Mouse (Mus musculus) MEL (cell line): ENCODE results near the gene Fam89a. TPM values are rescaled to one million over a fixed set of nuclear protein-coding genes. Genes with fewer than 3 reads are reported as not detected.

Experiments used
- DNase-seq: peaks from one replicate; pipeline ENCODE4 v3.0.0; 2011; ENCODE audit warnings: low read depth, low spot score
- H3K27ac ChIP-seq: 2 replicates; pipeline ENCODE4 v1.5.1; 2012; ENCODE audit warnings: low read depth, mild to moderate bottlenecking, control low read depth, low read length, moderate library complexity; ENCODE audit not compliant: control insufficient read depth
- H3K27me3 ChIP-seq, 2 experiments: fragments of 150-350 bp in 1 of 2; sonication (generic) in 1 of 2; 2 replicates each; pipeline ENCODE4 v1.6.1; 2012; ENCODE audit warnings: low read length in 2 of 2, mild to moderate bottlenecking in 2 of 2, improper control_type of control experiment in 1 of 2, moderate library complexity in 1 of 2; ENCODE audit not compliant: insufficient read depth in 2 of 2, control insufficient read depth in 1 of 2
- H3K36me3 ChIP-seq, 2 experiments: 2 replicates each; pipeline ENCODE4 v1.6.1; 2012 to 2014; ENCODE audit warnings: low read length in 2 of 2, improper control_type of control experiment in 1 of 2, inconsistent platforms in 1 of 2, mild to moderate bottlenecking in 1 of 2; ENCODE audit not compliant: insufficient read depth in 2 of 2, control insufficient read depth in 1 of 2
- H3K4me1 ChIP-seq, 2 experiments: fragments of 150-350 bp in 1 of 2; sonication (generic) in 1 of 2; 2 replicates each; pipeline ENCODE4 v1.6.1; 2012; ENCODE audit warnings: low read length in 2 of 2, improper control_type of control experiment in 1 of 2, mild to moderate bottlenecking in 1 of 2; ENCODE audit not compliant: insufficient read depth in 2 of 2, control insufficient read depth in 1 of 2
- H3K4me3 ChIP-seq, 2 experiments: fragments of 150-350 bp in 1 of 2; sonication (generic) in 1 of 2; 2 replicates each; pipeline ENCODE4 v1.5.1; 2012; ENCODE audit warnings: low read depth in 2 of 2, low read length in 2 of 2, mild to moderate bottlenecking in 2 of 2, moderate library complexity in 2 of 2, control low read depth in 1 of 2, improper control_type of control experiment in 1 of 2; ENCODE audit not compliant: control insufficient read depth in 1 of 2, insufficient read depth in 1 of 2
- H3K79me2 ChIP-seq: 2 replicates; pipeline ENCODE4 v1.6.1; 2012; ENCODE audit warnings: mild to moderate bottlenecking, low read length, moderate library complexity; ENCODE audit not compliant: control insufficient read depth, poor library complexity, insufficient read depth
- H3K9ac ChIP-seq: 2 replicates; pipeline ENCODE4 v1.6.1; 2012; ENCODE audit warnings: low read depth, mild to moderate bottlenecking, control low read depth, low read length, moderate library complexity; ENCODE audit not compliant: control insufficient read depth, poor library complexity, severe bottlenecking
- H3K9me3 ChIP-seq: fragments of 150-350 bp; sonication (generic); replicated peaks from 2 replicates; pipeline ENCODE4 v1.6.1; 2012; ENCODE audit warnings: mild to moderate bottlenecking, low read length, improper control_type of control experiment, moderate library complexity; ENCODE audit not compliant: insufficient read depth
- BHLHE40 ChIP-seq: IDR thresholded peaks from 2 replicates; pipeline ENCODE4 v1.6.1; 2012; ENCODE audit warnings: low read depth, mild to moderate bottlenecking, inconsistent platforms, low read length, improper control_type of control experiment, borderline replicate concordance
- CHD2 ChIP-seq: IDR thresholded peaks from 2 replicates; pipeline ENCODE4 v1.6.1; 2011; ENCODE audit warnings: low read length, improper control_type of control experiment
- CTCF ChIP-seq, 3 experiments: IDR thresholded peaks in 2 of 3; conservative IDR thresholded peaks in 1 of 3; 2 replicates each; pipeline ENCODE4 v1.5.1; 2011 to 2012; ENCODE audit warnings: low read length in 3 of 3, low read depth in 2 of 3, mild to moderate bottlenecking in 2 of 3, improper control_type of control experiment in 1 of 3, inconsistent platforms in 1 of 3, mixed read lengths in 1 of 3, moderate library complexity in 1 of 3; ENCODE audit not compliant: control insufficient read depth in 1 of 3, insufficient read depth in 1 of 3, poor library complexity in 1 of 3, severe bottlenecking in 1 of 3
- EP300 ChIP-seq, 2 experiments: IDR thresholded peaks; 2 replicates each; pipeline ENCODE4 v1.6.1; 2011; ENCODE audit warnings: improper control_type of control experiment in 2 of 2, low read length in 2 of 2, low read depth in 1 of 2, mild to moderate bottlenecking in 1 of 2
- ETS1 ChIP-seq: IDR thresholded peaks from 2 replicates; pipeline ENCODE4 v1.6.1; 2012; ENCODE audit warnings: low read depth, mild to moderate bottlenecking, inconsistent platforms, low read length, improper control_type of control experiment, moderate library complexity
- GABPA ChIP-seq: IDR thresholded peaks from 2 replicates; pipeline ENCODE4 v1.6.1; 2012; ENCODE audit warnings: low read depth, mild to moderate bottlenecking, inconsistent platforms, low read length, improper control_type of control experiment, moderate library complexity
- GATA1 ChIP-seq: IDR thresholded peaks from 2 replicates; pipeline ENCODE4 v1.6.1; 2011; ENCODE audit warnings: low read depth, low read length, improper control_type of control experiment
- JUND ChIP-seq: IDR thresholded peaks from 2 replicates; pipeline ENCODE4 v1.6.1; 2011; ENCODE audit warnings: low read depth, mild to moderate bottlenecking, improper control_type of control experiment, low read length
- KAT2A ChIP-seq: conservative IDR thresholded peaks from 2 replicates; pipeline ENCODE4 v1.6.1; 2012; ENCODE audit warnings: low read depth, low read length, improper control_type of control experiment, inconsistent platforms
- MAX ChIP-seq: IDR thresholded peaks from 2 replicates; pipeline ENCODE4 v1.6.1; 2011; ENCODE audit warnings: low read length, improper control_type of control experiment
- NELFE ChIP-seq: IDR thresholded peaks from 2 replicates; pipeline ENCODE4 v1.6.1; 2011; ENCODE audit warnings: low read depth, low read length, improper control_type of control experiment
- POLR2A ChIP-seq, 2 experiments: IDR thresholded peaks; 2 replicates each; pipeline ENCODE4 v1.6.1; 2011 to 2012; ENCODE audit warnings: low read length in 2 of 2, mild to moderate bottlenecking in 2 of 2, control low read depth in 1 of 2, improper control_type of control experiment in 1 of 2, low read depth in 1 of 2, moderate library complexity in 1 of 2; ENCODE audit not compliant: control insufficient read depth in 1 of 2, insufficient read depth in 1 of 2, poor library complexity in 1 of 2
- POLR2AphosphoS2 ChIP-seq: IDR thresholded peaks from 2 replicates; pipeline ENCODE4 v1.6.1; 2011; ENCODE audit warnings: low read length, improper control_type of control experiment
- RAD21 ChIP-seq: IDR thresholded peaks from 2 replicates; pipeline ENCODE4 v1.6.1; 2011; ENCODE audit warnings: mild to moderate bottlenecking, low read depth, low read length, improper control_type of control experiment
- RCOR1 ChIP-seq: IDR thresholded peaks from 2 replicates; pipeline ENCODE4 v1.6.1; 2012; ENCODE audit warnings: low read depth, mild to moderate bottlenecking, inconsistent platforms, low read length, improper control_type of control experiment
- SMC3 ChIP-seq: IDR thresholded peaks from 2 replicates; pipeline ENCODE4 v1.6.1; 2011; ENCODE audit warnings: low read depth, low read length, improper control_type of control experiment
- TAL1 ChIP-seq: IDR thresholded peaks from 2 replicates; pipeline ENCODE4 v1.6.1; 2012; ENCODE audit warnings: mild to moderate bottlenecking, inconsistent platforms, low read length, moderate library complexity, mixed read lengths
- TBP ChIP-seq: IDR thresholded peaks from 2 replicates; pipeline ENCODE4 v1.8.0; 2011; ENCODE audit warnings: low read depth, low read length, improper control_type of control experiment
- USF2 ChIP-seq, 2 experiments: IDR thresholded peaks; 2 replicates each; pipeline ENCODE4 v1.6.1; 2011 to 2012; ENCODE audit warnings: improper control_type of control experiment in 2 of 2, low read length in 2 of 2, borderline replicate concordance in 1 of 2, inconsistent platforms in 1 of 2, low read depth in 1 of 2, mild to moderate bottlenecking in 1 of 2; ENCODE audit not compliant: insufficient read depth in 1 of 2
- ZC3H11A ChIP-seq: IDR thresholded peaks from 2 replicates; pipeline ENCODE4 v1.6.1; 2012; ENCODE audit warnings: low read depth, mild to moderate bottlenecking, inconsistent platforms, low read length, improper control_type of control experiment
- ZMIZ1 ChIP-seq: IDR thresholded peaks from 2 replicates; pipeline ENCODE4 v1.6.1; 2012; ENCODE audit warnings: low read depth, mild to moderate bottlenecking, inconsistent platforms, low read length, improper control_type of control experiment, moderate library complexity
- polyA plus RNA-seq, 2 experiments: library from polyadenylated mRNA; stranded (reverse) in 1 of 2; unstranded in 1 of 2; fragments of >175 nt in 1 of 2; fragments of >200 nt in 1 of 2; gene quantifications; 2 replicates each; pipeline versions ENCODE4 v1.2.1 to v1.2.4; 2012; ENCODE audit warnings: low replicate concordance in 2 of 2, low read depth in 1 of 2; ENCODE audit not compliant: insufficient read length in 2 of 2, insufficient read depth in 1 of 2, missing spikeins in 1 of 2
- total RNA-seq: library from RNA; depleted of rRNA; stranded (reverse); fragments of 300-350 nt; gene quantifications from 2 replicates; pipeline ENCODE4 v1.2.3, GENCODE M21; 2012

Gene Fam89a
- total and polyA plus RNA-seq, 3 experiments = 0.31 to 1.8 TPM; not detected in 1

DNA sequence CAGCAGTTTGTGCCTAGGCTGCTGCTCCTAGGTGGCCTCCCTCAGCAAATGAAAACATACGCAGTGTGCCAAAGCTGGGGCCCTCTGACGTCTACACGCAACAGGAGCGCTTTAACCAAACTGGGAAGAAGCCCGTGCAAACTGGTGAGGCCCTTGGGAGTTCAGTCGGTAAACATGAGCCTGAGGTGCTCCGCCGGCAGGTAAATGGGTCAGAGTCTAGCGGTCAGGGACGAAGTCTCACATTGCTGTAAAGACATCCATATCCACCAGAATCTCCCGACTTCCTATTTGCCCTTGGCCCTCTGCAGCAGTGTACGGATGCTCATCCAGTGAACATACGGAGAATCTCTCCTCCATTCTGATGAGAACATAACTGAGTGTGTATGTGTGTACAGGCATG lies 5.0 kb downstream of the Fam89a start:
- Histone ChIP-seq H3K9ac (no peak overlapping the region), H3K27me3 (no peaks in the 10 kb centered on the region), H3K4me1 (0 out of 4 replicates have a peak, but pooled peaks cover 0 to 7% of the 10 kb centered on the region in 2 experiments), H3K79me2 (peaks cover 2% of the 10 kb centered on the region; the same call in 1 of the 2 replicates), H3K4me3 (no peak overlapping the region), H3K9me3 (no peaks in the 10 kb centered on the region)
- DNase-seq = no peak
- no peak for TF ChIP-seq KAT2A
- TF ChIP-seq MAX = no peak
- TF ChIP-seq JUND = no peak
- no peak for TF ChIP-seq BHLHE40
- TF ChIP-seq POLR2AphosphoS2 = no peak
- no peak for TF ChIP-seq RCOR1
- TF ChIP-seq TAL1 = no peak
- TF ChIP-seq GABPA = no peak
- no peak for TF ChIP-seq TBP
- TF ChIP-seq ZMIZ1 = no peak
- no peak for TF ChIP-seq GATA1
- TF ChIP-seq, all 39 proteins: peak for 0
- Histone ChIP-seq H3K27ac (no peak overlapping the region), H3K36me3 (no peaks in the 10 kb centered on the region; a peak in 1 of 4 replicates)

DNA sequence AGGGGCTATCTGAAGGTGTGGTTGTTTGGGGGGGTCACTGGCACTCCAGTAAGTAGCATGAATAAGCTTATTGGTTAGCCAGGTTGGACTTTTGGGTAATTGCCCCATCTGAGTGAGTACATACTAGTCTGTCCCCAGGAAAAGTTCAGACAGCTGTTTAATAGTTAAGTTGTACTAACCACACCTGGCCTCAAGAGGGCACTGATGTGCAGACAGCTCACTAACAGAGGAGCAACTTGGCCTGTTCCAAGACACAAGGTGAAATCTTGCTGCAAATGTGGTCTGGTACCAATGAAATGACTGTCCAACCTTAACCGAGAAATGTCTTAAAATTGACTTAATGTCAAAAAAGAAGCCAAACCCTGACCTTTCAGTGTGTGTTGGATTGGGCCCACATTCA lies 12.4 kb downstream of the Fam89a start:
- DNase-seq = peak; percentile 26
- H3K36me3 ChIP-seq = no peaks in the 10 kb centered on the region; a peak in 1 of 4 replicates

More for the DNA sequence above, 12.4 kb downstream of the Fam89a start:
- TF ChIP-seq CHD2 (no peak), NELFE (no peak), ETS1 (no peak), RAD21 (peak; percentile 41), CTCF (IDR thresholded peaks at IDR 0.05 in 2 of 3, conservative IDR thresholded peaks at IDR 0.05 in 1 of 3; ENCODE audit: control insufficient read depth in 1 of 3, insufficient read depth in 1 of 3, low read depth in 2 of 3, low read length in 3 of 3, poor library complexity in 1 of 3, severe bottlenecking in 1 of 3) (peak; percentile 41 to 73 (median 59)), MAX (no peak), POLR2A (IDR thresholded peaks at IDR 0.05; ENCODE audit: control insufficient read depth in 1 of 2, insufficient read depth in 1 of 2, low read depth in 1 of 2, low read length in 2 of 2, poor library complexity in 1 of 2) (no peak), EP300 (IDR thresholded peaks at IDR 0.05; ENCODE audit: low read depth in 1 of 2, low read length in 2 of 2) (no peak), ZMIZ1 (no peak), USF2 (IDR thresholded peaks at IDR 0.05; ENCODE audit: borderline replicate concordance in 1 of 2, insufficient read depth in 1 of 2, low read depth in 1 of 2, low read length in 2 of 2) (no peak), ZC3H11A (peak; percentile 32; the same call in 1 of the 2 replicates), SMC3 (peak; percentile 43; the same call in 1 of the 2 replicates)
- TF ChIP-seq, all 39 proteins: peak for 4
- no peak overlapping the region for H3K27ac ChIP-seq
- H3K4me3 ChIP-seq = no peak overlapping the region
- H3K27me3 ChIP-seq = no peaks in the 10 kb centered on the region
- H3K9ac ChIP-seq = no peak overlapping the region
- H3K9me3 ChIP-seq = no peaks in the 10 kb centered on the region
- H3K4me1 ChIP-seq = no peaks in the 10 kb centered on the region
- H3K79me2 ChIP-seq = no peaks in the 10 kb centered on the region
